Mouse (Mus musculus) heart, embryonic 16.5 days (tissue): Measurements from ENCODE around the gene Hoxc9. TPM values are rescaled to one million over a fixed set of nuclear protein-coding genes. Genes with fewer than 3 reads are reported as not detected.
A peak's percentile ranks its signal among the peaks of the same experiment; 100 is the strongest.

Experiments used
- ATAC-seq: fragments of 200-750 bp; cut with Nextera tagmentation; replicated peaks from 2 replicates; pipeline ENCODE4 v1.8.0; 2017; ENCODE audit warnings: moderate number of reproducible peaks; ENCODE audit not compliant: insufficient read depth, low FRiP score; ENCODE audit errors: extremely low read depth
- H3K27ac ChIP-seq: fragments of 300-500 bp; sonication (generic); 2 replicates; pipeline ENCODE4 v1.5.1; 2014; ENCODE audit warnings: mild to moderate bottlenecking, low read length, control low read depth, moderate library complexity
- H3K27me3 ChIP-seq: fragments of 300-500 bp; sonication (generic); 2 replicates; pipeline ENCODE4 v1.6.1; 2014; ENCODE audit warnings: low read length, mixed read lengths; ENCODE audit not compliant: control insufficient read depth, insufficient read depth
- H3K36me3 ChIP-seq: fragments of 300-500 bp; sonication (generic); 2 replicates; pipeline ENCODE4 v1.6.1; 2014; ENCODE audit not compliant: control insufficient read depth, insufficient read depth
- H3K4me1 ChIP-seq: fragments of 300-500 bp; sonication (generic); 2 replicates; pipeline ENCODE4 v1.6.1; 2014; ENCODE audit warnings: low read length, mixed read lengths; ENCODE audit not compliant: control insufficient read depth, insufficient read depth
- H3K4me2 ChIP-seq: fragments of 300-500 bp; sonication (generic); 2 replicates; pipeline ENCODE4 v1.6.1; 2014; ENCODE audit warnings: low read depth, mild to moderate bottlenecking, control low read depth, low read length
- H3K4me3 ChIP-seq: fragments of 300-500 bp; sonication (generic); 2 replicates; pipeline ENCODE4 v1.5.1; 2014; ENCODE audit warnings: mild to moderate bottlenecking, control low read depth, low read length
- H3K9ac ChIP-seq: fragments of 300-500 bp; sonication (generic); 2 replicates; pipeline ENCODE4 v1.6.1; 2014; ENCODE audit warnings: low read length, control low read depth
- H3K9me3 ChIP-seq: fragments of 300-500 bp; sonication (generic); replicated peaks from 2 replicates; pipeline ENCODE4 v1.6.1; 2016; ENCODE audit warnings: low read length; ENCODE audit not compliant: control insufficient read depth
- WGBS: fragments of 180-500 bp; shearing (Covaris S2); extraction: QIAGEN DNeasy Blood & Tissue Kit; methylation state at CpG from one replicate; pipeline ENCODE4 v1.1.7; 2014; 5-methylcytosine and 5-hydroxymethylcytosine counted together
- polyA plus RNA-seq: library from polyadenylated mRNA; unstranded; fragments of >200 nt; fragmentation: Nextera tagmentation; extraction: Ambion mirVana; gene quantifications from 2 replicates; pipeline ENCODE4 v1.2.1, GENCODE M21; 2015

Hoxc9 gene
- polyA plus RNA-seq, 1 experiment from 2014 or later: not detected

DNA sequence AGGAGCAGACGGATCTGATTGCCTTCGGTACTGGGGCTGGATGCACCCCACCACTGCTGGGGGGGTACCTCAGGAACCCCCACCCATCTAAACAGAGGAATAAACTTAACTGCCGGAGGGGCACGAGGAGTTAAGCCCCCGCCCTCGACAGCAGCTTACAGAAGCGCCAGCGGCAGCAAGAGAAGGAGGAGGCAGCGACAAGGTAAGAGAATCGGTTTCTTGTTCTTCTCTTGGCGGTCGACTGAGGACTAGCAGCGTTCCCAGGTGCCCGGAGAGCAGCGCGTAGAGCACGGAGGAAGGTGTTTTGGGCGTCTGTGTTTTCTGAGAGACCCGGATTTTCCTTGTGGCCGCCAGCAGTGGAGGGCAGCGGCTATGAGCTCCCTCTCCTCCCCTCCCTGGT is 4.0 kb upstream of the Hoxc9 start:
- 2% methylated on average over 21 of the region's 21 CpGs for WGBS
- H3K36me3 ChIP-seq: no peaks in the 10 kb centered on the region
- H3K4me2 ChIP-seq: no peak overlapping the region
- ATAC-seq: no peak
- no peak overlapping the region for H3K9ac ChIP-seq
- no peaks in the 10 kb centered on the region for H3K9me3 ChIP-seq
- H3K27me3 ChIP-seq: peaks cover 94% of the 10 kb centered on the region
- H3K4me1 ChIP-seq: no peaks in the 10 kb centered on the region
- no peak overlapping the region for H3K27ac ChIP-seq
- H3K4me3 ChIP-seq: no peak overlapping the region

DNA sequence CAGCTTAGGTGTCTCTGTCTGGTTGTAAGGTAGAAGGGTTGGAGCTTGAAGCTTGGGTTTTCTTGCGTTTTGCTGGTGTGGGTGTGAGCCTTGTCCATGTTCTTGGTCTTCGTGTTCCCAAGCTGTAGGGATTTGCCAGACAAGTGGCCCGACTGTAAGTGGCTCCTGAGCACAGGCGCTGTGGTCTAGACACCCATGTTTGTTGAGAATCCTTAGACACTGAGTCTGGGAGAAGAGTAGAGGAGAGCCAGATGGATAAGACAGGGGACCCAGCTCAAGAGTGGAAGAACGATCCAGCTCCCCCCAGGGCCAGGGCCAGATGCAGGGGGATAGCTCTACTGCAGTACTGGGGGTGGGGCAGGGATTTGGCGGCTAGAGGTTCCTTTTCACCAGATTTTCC is 3.5 kb upstream of the Hoxc9 start:
- no peak for ATAC-seq
- H3K9me3 ChIP-seq: no peaks in the 10 kb centered on the region
- H3K4me1 ChIP-seq: no peaks in the 10 kb centered on the region
- no peak overlapping the region for H3K4me3 ChIP-seq
- peaks cover 94% of the 10 kb centered on the region for H3K27me3 ChIP-seq
- H3K36me3 ChIP-seq: no peaks in the 10 kb centered on the region
- H3K4me2 ChIP-seq: no peak overlapping the region
- H3K27ac ChIP-seq: no peak overlapping the region
- 3% methylated on average over 6 of the region's 6 CpGs for WGBS
- no peak overlapping the region for H3K9ac ChIP-seq

DNA sequence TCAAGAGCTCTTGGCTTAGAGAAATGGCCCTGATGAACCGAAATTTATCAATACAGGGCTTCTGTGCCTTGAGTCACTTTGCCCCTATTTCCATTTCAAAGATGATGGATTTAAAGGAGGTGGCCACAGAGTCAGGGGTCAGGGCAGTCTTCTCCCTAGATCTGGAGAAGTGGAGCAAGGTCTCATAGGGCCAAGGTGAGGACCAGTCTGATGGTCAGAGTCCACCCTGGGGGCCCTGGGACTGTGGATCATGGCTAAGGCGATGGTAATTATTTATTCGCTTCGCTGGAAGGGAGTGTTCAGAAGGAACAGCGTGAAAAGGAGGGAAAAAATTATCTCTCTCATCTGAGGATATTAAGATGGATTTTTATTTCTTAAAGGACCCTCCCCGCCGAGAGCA is 1.2 kb upstream of the Hoxc9 start:
- Histone ChIP-seq H3K9me3 (no peaks in the 10 kb centered on the region), H3K9ac (no peak overlapping the region), H3K4me1 (no peaks in the 10 kb centered on the region), H3K27ac (no peak overlapping the region), H3K4me3 (no peak overlapping the region), H3K36me3 (no peaks in the 10 kb centered on the region), H3K4me2 (no peak overlapping the region), H3K27me3 (peaks cover 96% of the 10 kb centered on the region)
- ATAC-seq: no peak
- WGBS: 7% methylated on average over 7 of the region's 7 CpGs

DNA sequence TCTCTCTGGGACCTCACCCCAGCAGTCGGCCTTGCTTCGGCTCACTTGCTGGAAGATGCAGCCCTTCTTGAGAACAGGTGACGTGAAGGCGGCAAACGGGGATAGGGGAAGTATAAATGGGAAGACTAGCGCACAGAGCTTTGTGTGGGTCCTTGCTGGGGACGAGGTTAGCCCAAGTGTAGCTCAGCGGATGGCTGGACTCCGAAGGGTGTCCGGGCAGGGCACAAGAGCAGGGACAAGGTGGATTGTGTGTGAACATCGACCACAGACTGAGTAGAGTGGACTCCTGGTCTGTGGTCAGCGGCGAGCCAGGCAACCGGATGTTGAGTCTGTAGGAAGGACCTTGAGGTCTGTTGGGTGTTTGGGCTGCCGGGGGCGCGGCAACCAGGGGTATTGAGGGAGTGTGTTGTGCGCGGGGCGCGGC is 539 bp upstream of the Hoxc9 start:
- no peaks in the 10 kb centered on the region for H3K36me3 ChIP-seq
- WGBS: 1% methylated on average over 21 of the region's 21 CpGs
- H3K4me2 ChIP-seq: no peak overlapping the region
- H3K4me3 ChIP-seq: no peak overlapping the region
- no peak overlapping the region for H3K9ac ChIP-seq
- H3K27me3 ChIP-seq: peaks cover 96% of the 10 kb centered on the region
- H3K4me1 ChIP-seq: no peaks in the 10 kb centered on the region
- no peaks in the 10 kb centered on the region for H3K9me3 ChIP-seq
- ATAC-seq: no peak
- no peak overlapping the region for H3K27ac ChIP-seq

DNA sequence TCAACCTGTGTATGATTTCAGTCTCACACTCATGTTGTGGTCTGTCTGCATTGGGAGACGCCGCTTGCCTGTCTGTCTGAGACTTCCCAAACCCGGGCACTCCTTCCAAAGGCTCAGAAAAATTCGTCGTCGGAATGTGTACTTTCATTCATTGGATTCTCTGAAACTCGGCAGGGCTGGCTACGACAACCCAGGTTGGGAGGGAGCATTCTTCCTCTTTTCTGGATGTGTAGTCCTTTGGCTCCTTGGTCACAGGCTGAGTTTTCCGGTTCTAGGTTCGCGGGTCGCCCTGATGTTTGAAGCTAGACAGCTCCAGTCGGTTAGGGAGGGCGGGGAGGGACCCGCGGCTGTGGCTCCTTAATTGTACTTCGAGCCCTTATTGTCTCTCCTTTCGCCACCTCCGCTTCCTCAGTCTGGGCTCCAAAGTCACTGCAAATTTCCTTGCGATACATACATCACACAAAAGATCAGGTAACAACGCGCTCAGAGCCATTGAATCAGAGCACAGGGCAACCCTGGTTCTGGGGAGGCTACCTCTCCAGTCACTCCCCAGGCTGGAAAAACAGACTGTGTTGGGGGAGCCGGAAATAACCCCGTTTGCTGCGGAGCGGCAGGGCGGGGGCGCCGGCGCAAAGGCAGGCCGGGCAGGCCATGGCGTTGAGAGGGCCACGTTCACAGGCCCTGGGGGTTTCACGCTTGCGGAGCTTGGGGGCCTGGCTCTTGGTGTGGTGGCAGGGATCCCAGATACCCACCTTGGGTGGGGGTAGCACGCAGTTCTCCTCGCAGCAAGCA is 588 bp downstream of the Hoxc9 start:
- no peak for ATAC-seq
- WGBS: 1% methylated on average over 37 of the region's 37 CpGs
- peak overlapping the region; percentile 39 for H3K4me3 ChIP-seq
- H3K9me3 ChIP-seq: no peaks in the 10 kb centered on the region
- H3K4me1 ChIP-seq: peaks cover 5% of the 10 kb centered on the region
- H3K36me3 ChIP-seq: no peaks in the 10 kb centered on the region
- no peak overlapping the region for H3K27ac ChIP-seq
- no peak overlapping the region; the same call in 1 of the 2 replicates for H3K9ac ChIP-seq
- peaks cover 96% of the 10 kb centered on the region for H3K27me3 ChIP-seq
- H3K4me2 ChIP-seq: peak overlapping the region; percentile 50

DNA sequence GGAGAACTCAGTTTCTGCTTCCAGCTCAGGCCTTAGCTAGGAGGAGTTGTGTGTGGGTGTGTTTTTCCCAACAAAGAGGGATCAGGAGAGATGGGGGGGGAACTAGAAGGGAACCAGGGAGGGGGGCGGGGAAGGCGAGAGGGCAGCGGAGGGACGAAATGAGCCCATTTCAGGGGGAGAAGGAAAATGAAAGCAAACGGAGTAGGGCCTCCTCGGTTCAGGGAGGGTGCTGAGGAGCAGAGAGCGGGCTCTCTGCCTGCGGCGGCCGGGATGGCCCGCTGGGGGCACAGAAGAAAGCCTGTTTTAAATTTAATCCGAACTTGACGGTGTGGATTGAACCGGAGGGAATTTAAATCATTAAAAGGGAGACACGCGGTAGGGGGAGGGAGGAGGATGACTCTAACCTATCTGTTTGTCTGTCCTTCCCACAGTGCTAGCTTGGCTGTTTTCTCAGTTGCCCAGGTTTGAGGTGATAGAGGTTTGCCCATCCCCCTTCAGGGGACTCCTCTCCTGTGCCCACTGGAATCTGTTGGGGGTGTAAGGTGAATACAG is 1.3 kb downstream of the Hoxc9 start:
- WGBS: 5% methylated on average over 16 of the region's 16 CpGs
- no peak for ATAC-seq
- no peak overlapping the region; the same call in 1 of the 2 replicates for H3K9ac ChIP-seq
- H3K4me2 ChIP-seq: peak overlapping the region; percentile 50
- H3K36me3 ChIP-seq: no peaks in the 10 kb centered on the region
- H3K4me3 ChIP-seq: peak overlapping the region; percentile 39
- peaks cover 96% of the 10 kb centered on the region for H3K27me3 ChIP-seq
- no peaks in the 10 kb centered on the region for H3K9me3 ChIP-seq
- peaks cover 7% of the 10 kb centered on the region for H3K4me1 ChIP-seq
- no peak overlapping the region for H3K27ac ChIP-seq

DNA sequence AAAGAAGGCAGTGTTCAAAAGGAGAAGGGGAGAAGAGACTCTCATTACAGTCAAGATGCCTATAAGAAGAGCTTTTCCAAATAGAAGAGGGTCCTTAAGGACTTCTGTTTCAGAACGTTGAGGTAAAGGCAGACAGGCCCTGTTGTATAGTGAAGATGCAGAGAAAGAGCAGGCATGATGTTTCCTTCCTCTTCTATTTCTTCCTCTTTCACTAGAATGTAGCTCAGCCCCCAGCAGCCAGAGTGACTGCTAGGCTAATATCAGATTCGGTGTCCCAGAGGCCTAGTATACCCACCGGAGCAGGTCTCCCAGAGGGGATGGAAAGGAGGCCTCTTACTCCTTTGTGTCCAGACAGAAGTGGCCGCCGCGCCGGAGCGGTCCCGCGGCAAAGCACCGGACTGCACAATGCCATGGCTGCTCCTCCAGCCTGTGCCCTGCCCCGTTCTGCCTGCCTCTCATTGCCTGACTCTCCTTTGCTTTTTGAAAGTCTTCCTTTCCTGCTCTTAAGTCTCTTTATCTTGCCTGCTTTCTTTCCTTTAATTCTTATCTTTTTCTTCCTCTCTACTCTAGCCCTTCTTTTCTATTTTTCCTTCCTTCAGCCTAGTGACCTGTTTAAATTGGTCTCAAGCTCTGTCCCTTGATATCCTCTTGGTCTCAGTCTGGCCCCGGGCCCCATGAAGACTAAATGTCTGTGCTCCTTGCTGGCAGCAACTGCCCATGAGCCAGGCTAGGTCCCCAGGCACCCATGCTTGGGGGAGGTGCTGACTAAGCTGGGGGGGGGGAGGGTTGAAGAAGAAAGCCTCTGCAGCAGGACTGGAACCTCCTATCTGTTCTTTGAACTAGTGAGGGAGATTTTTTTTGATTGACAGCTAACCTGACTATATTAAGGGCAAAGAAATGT is 2.6 kb downstream of the Hoxc9 start:
- Histone ChIP-seq H3K4me3 (no peak overlapping the region), H3K27ac (no peak overlapping the region), H3K4me2 (no peak overlapping the region), H3K9me3 (no peaks in the 10 kb centered on the region), H3K4me1 (peaks cover 7% of the 10 kb centered on the region), H3K27me3 (peaks cover 95% of the 10 kb centered on the region), H3K9ac (no peak overlapping the region), H3K36me3 (no peaks in the 10 kb centered on the region)
- WGBS: 5% methylated on average over 13 of the region's 13 CpGs
- no peak for ATAC-seq

DNA sequence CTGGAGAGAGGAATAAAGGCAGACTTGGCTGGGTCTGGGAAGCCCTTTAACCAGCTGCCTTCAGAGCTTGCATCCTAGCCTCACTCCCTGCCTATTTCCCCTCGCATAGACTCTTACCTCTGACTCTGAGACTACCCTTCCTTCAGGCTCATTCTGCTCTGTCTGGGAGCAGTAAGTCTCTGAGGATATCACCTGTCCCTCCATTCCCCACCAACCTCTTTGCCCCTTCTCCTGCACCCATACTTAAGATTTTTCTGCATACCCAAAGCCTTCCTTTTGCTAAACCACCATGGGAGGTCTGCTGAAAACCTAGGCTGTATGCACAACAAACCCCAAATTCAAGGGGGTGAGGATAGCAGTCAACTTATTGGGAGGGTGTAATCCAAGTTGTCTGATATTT is 3.7 kb downstream of the Hoxc9 start:
- no peak for ATAC-seq
- peaks cover 93% of the 10 kb centered on the region for H3K27me3 ChIP-seq
- H3K4me3 ChIP-seq: no peak overlapping the region
- H3K4me2 ChIP-seq: no peak overlapping the region
- H3K4me1 ChIP-seq: peaks cover 7% of the 10 kb centered on the region
- no peaks in the 10 kb centered on the region for H3K9me3 ChIP-seq
- no peak overlapping the region for H3K9ac ChIP-seq
- 16% methylated on average over 1 of the region's 1 CpGs for WGBS
- no peaks in the 10 kb centered on the region for H3K36me3 ChIP-seq
- H3K27ac ChIP-seq: no peak overlapping the region

DNA sequence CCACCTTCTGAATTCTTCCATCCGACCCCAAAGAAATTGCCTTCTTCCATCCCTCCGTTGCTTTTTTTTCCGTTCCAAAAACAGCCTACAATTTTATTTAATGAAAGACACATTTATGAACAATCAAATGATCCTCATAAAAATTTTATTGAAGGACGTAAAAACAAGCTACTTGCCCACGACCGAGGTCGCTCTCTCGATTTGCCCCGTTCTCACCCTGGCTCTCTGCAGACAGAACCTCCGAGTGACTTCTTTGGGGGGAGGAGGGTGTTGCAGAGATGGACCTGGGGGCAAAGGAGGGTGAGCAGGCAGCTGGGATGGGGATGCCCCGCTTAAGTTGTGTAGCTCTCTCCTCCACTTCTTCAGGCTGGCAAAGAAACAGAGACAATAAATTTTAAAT is 4.1 kb downstream of the Hoxc9 start:
- Histone ChIP-seq H3K36me3 (no peaks in the 10 kb centered on the region), H3K4me2 (no peak overlapping the region), H3K9ac (no peak overlapping the region), H3K9me3 (no peaks in the 10 kb centered on the region), H3K4me3 (no peak overlapping the region), H3K27ac (no peak overlapping the region), H3K27me3 (peaks cover 93% of the 10 kb centered on the region), H3K4me1 (peaks cover 7% of the 10 kb centered on the region)
- 5% methylated on average over 11 of the region's 11 CpGs for WGBS
- no peak for ATAC-seq
